Mouse (Mus musculus) splenic B cell, adult 2 months (primary cell): ENCODE results near the gene Dpysl4.

Experiments
- DNase-seq: peaks from one replicate; pipeline ENCODE4 v3.0.0-alpha.2; 2011; ENCODE audit warnings: low read depth, low spot score
- H3K27me3 ChIP-seq: 2 replicates; pipeline ENCODE4 v1.6.1; 2012; ENCODE audit warnings: mild to moderate bottlenecking, low read length, moderate library complexity, mixed read lengths; ENCODE audit not compliant: control insufficient read depth, poor library complexity, insufficient read depth, severe bottlenecking
- H3K36me3 ChIP-seq: 2 replicates; pipeline ENCODE4 v1.6.1; 2012; ENCODE audit warnings: mild to moderate bottlenecking, low read length, moderate library complexity, mixed read lengths; ENCODE audit not compliant: control insufficient read depth, poor library complexity, insufficient read depth, severe bottlenecking

The Dpysl4 gene

GRCm38 (mm10) chr7:139151116-139151515 lies 65.3 kb downstream of the Dpysl4 start:
- DNase-seq = peak; percentile 3
- Histone ChIP-seq H3K27me3 (no peaks in the 10 kb centered on the region), H3K36me3 (no peaks in the 10 kb centered on the region)
